Mouse (Mus musculus): ENCODE measurements around the gene St6galnac3. TPM values are rescaled to one million over a fixed set of nuclear protein-coding genes. Genes with fewer than 3 reads are reported as not detected.

St6galnac3 gene
- polyA plus RNA-seq, 1 experiment from 2014 or later = 26.6 TPM

DNA sequence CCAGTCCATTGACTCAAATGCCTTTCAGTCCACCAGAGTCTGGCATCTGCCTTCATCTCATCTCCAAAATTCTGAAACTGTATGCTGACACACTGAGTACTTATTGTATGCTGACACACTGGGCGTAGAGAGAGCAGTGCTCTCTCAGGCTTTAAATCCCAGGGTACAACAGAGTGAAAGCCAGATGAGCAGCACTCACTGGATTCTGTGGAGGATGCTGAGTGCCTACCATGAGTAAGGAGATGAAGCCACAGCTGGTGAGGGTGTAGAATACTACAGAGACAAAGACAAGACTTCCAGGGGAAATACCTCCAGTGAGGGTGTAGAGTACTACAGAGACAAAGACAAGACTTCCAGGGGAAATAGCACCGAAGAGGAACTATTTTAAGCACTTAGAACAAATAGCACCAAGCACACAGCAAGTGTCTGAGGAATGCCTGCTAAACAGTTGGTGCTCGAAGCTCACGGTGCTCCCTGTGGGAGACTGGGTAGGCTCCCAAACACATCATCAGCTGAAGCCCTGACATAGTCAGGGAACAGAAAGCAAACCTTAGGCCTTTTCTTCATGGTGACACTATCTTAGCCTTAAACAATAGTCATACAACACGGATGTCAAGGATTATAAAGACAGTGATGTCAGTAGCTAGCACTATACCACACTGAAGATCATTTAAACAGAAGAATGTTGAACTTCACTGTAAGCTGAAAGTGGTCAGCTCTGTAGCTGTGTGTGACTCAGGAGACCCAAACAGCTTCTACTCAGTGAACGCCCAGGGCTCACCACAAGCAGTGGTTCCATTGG is 370.6 kb downstream of the St6galnac3 start:
- H3K9ac ChIP-seq (replicated peaks; ENCODE audit: low read length) = no peak overlapping the region
- ATAC-seq (ENCODE audit: low FRiP score, low TSS enrichment) = no peak
- no peak for DNase-seq
- H3K4me1 ChIP-seq (ENCODE audit: control insufficient read depth, insufficient read depth, low read length) = peaks cover 8% of the 10 kb centered on the region
- H3K36me3 ChIP-seq (ENCODE audit: control insufficient read depth, insufficient read depth, low read length) = no peaks in the 10 kb centered on the region
- H3K9me3 ChIP-seq (ENCODE audit: control insufficient read depth, low read length) = no peaks in the 10 kb centered on the region
- H3K4me2 ChIP-seq (ENCODE audit: low read length) = no peak overlapping the region
- no peak overlapping the region for H3K27ac ChIP-seq (replicated peaks; ENCODE audit: low read depth, low read length)
- no peak overlapping the region for H3K4me3 ChIP-seq (replicated peaks; ENCODE audit: low read depth, low read length)
- no peaks in the 10 kb centered on the region for H3K27me3 ChIP-seq (ENCODE audit: control insufficient read depth, insufficient read depth, low read length)
- 88% methylated on average over 6 of the region's 6 CpGs for WGBS

DNA sequence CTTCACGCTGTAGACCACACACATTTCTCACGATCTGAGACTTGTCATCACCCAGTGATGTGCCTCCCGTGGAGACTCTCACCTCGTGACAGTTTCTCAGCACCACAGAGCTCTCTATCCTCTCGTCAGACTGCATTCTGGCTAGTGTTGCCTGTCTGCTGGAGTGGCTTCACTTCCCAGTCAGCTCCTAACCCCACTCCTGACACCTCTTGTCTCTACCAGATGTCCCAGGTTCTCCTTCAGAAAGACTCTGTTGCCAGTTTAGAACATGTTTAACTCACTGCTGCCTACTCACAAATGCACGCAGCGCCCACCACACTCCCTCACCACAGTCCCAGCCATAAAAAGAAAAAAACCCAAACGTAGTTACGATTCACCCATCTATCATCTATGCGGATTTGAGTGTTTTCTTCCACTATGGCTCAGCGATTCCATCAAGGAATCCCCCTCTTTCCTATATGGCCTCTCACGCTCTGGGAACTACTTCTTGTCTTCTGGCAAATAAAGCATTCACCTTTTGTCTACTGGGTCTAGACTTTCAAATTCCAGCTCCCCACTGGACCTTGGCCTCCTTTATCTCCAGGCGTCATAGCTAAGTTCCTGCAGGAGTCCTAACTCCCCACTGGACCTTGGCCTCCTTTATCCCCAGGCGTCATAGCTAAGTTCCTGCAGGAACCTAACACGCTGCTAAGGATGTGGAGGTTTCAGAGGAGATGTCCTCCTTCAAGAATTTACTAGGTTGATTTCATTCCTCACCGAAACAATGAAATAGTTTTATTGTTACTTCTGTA is 371.5 kb downstream of the St6galnac3 start:
- H3K9ac ChIP-seq (replicated peaks; ENCODE audit: low read length) = no peak overlapping the region
- no peak overlapping the region for H3K27ac ChIP-seq (replicated peaks; ENCODE audit: low read depth, low read length)
- H3K36me3 ChIP-seq (ENCODE audit: control insufficient read depth, insufficient read depth, low read length) = no peaks in the 10 kb centered on the region
- WGBS = 89% methylated on average over 16 of the region's 16 CpGs
- DNase-seq = no peak
- no peak for ATAC-seq (ENCODE audit: low FRiP score, low TSS enrichment)
- H3K4me2 ChIP-seq (ENCODE audit: low read length) = no peak overlapping the region
- H3K4me1 ChIP-seq (ENCODE audit: control insufficient read depth, insufficient read depth, low read length) = peaks cover 6% of the 10 kb centered on the region
- no peak overlapping the region for H3K4me3 ChIP-seq (replicated peaks; ENCODE audit: low read depth, low read length)
- no peaks in the 10 kb centered on the region for H3K27me3 ChIP-seq (ENCODE audit: control insufficient read depth, insufficient read depth, low read length)
- H3K9me3 ChIP-seq (ENCODE audit: control insufficient read depth, low read length) = no peaks in the 10 kb centered on the region

- ATAC-seq (ENCODE audit: low FRiP score, low TSS enrichment) (peak; percentile 80; the same call in 1 of the 2 replicates), DNase-seq (peak; percentile 66)
- H3K36me3 ChIP-seq (ENCODE audit: control insufficient read depth, insufficient read depth, low read length) = no peaks in the 10 kb centered on the region
- WGBS = 21% methylated on average over 10 of the region's 10 CpGs
- no peaks in the 10 kb centered on the region for H3K9me3 ChIP-seq (ENCODE audit: control insufficient read depth, low read length)
- no peak overlapping the region for H3K9ac ChIP-seq (replicated peaks; ENCODE audit: low read length)
- peaks cover 8% of the 10 kb centered on the region for H3K4me1 ChIP-seq (ENCODE audit: control insufficient read depth, insufficient read depth, low read length)
- H3K27ac ChIP-seq (replicated peaks; ENCODE audit: low read depth, low read length) = no peak overlapping the region
- H3K27me3 ChIP-seq (ENCODE audit: control insufficient read depth, insufficient read depth, low read length) = no peaks in the 10 kb centered on the region
- no peak overlapping the region for H3K4me2 ChIP-seq (ENCODE audit: low read length)
- no peak overlapping the region for H3K4me3 ChIP-seq (replicated peaks; ENCODE audit: low read depth, low read length)
These were observed 375.0 kb downstream of the St6galnac3 start for GRCm38 (mm10) chr3:153349981-153350380.

DNA sequence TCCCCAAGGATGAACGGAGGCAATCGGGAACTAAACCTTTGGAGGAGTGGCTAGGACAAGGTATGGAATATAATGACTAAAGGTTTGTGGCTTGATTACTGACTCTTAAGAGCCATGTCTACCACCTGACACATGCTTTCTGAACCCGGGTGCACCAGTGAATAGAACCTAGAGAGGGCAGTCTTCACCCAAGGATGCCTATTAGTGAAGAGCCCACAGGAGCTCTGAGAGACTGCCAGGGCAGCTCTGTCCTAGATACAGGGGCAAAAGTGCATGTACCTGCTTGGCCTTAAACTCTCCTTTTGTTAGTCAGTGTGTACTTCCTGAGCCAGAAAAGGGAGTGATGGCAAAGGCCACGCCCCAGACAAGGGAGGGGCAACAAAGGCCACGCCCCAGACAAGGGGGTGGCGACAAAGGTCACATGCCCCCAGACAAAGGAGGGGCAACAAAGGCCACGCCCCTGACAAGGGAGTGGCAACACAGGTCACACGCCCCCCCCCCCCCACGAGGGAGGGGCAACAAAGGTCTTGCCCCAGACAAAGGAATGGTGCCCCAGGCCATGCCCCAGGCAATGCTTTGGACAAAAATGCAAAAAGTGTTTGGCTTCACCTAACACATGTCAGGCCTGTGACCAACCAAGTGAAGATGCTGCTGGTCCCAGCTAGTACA is 376.0 kb downstream of the St6galnac3 start:
- Histone ChIP-seq H3K4me3 (replicated peaks; ENCODE audit: low read depth, low read length) (no peak overlapping the region), H3K9me3 (ENCODE audit: control insufficient read depth, low read length) (no peaks in the 10 kb centered on the region), H3K36me3 (ENCODE audit: control insufficient read depth, insufficient read depth, low read length) (no peaks in the 10 kb centered on the region), H3K4me2 (ENCODE audit: low read length) (no peak overlapping the region), H3K27ac (replicated peaks; ENCODE audit: low read depth, low read length) (no peak overlapping the region), H3K4me1 (ENCODE audit: control insufficient read depth, insufficient read depth, low read length) (peaks cover 8% of the 10 kb centered on the region), H3K9ac (replicated peaks; ENCODE audit: low read length) (no peak overlapping the region), H3K27me3 (ENCODE audit: control insufficient read depth, insufficient read depth, low read length) (no peaks in the 10 kb centered on the region)
- DNase-seq (no peak), ATAC-seq (ENCODE audit: low FRiP score, low TSS enrichment) (0 out of 2 replicates have a peak, but pooled peaks have one; percentile 18)
- WGBS = 93% methylated on average over 9 of the region's 9 CpGs

- Histone ChIP-seq H3K4me2 (ENCODE audit: low read length) (no peak overlapping the region), H3K9ac (replicated peaks; ENCODE audit: low read length) (no peak overlapping the region), H3K4me1 (ENCODE audit: control insufficient read depth, insufficient read depth, low read length) (peaks cover 5% of the 10 kb centered on the region), H3K4me3 (replicated peaks; ENCODE audit: low read depth, low read length) (no peak overlapping the region), H3K36me3 (ENCODE audit: control insufficient read depth, insufficient read depth, low read length) (no peaks in the 10 kb centered on the region), H3K27me3 (ENCODE audit: control insufficient read depth, insufficient read depth, low read length) (no peaks in the 10 kb centered on the region), H3K9me3 (ENCODE audit: control insufficient read depth, low read length) (no peaks in the 10 kb centered on the region), H3K27ac (replicated peaks; ENCODE audit: low read depth, low read length) (no peak overlapping the region)
- WGBS = 43% methylated on average over 5 of the region's 5 CpGs
- ATAC-seq (ENCODE audit: low FRiP score, low TSS enrichment) = no peak; the same call in 1 of the 2 replicates
- DNase-seq = peak; percentile 30
These were observed 380.0 kb downstream of the St6galnac3 start for GRCm38 (mm10) chr3:153344979-153345378.

GRCm38 (mm10) chr3:153339940-153340339 is 385.0 kb downstream of the St6galnac3 start:
- no peaks in the 10 kb centered on the region for H3K36me3 ChIP-seq (ENCODE audit: control insufficient read depth, insufficient read depth, low read length)
- no peak for ATAC-seq (ENCODE audit: low FRiP score, low TSS enrichment)
- 0 out of 2 replicates have a peak, but pooled peaks cover 3% of the 10 kb centered on the region for H3K4me1 ChIP-seq (ENCODE audit: control insufficient read depth, insufficient read depth, low read length)
- no peak overlapping the region for H3K9ac ChIP-seq (replicated peaks; ENCODE audit: low read length)
- DNase-seq = no peak
- no peak overlapping the region for H3K27ac ChIP-seq (replicated peaks; ENCODE audit: low read depth, low read length)
- 77% methylated on average over 2 of the region's 2 CpGs for WGBS
- H3K27me3 ChIP-seq (ENCODE audit: control insufficient read depth, insufficient read depth, low read length) = no peaks in the 10 kb centered on the region
- no peak overlapping the region for H3K4me2 ChIP-seq (ENCODE audit: low read length)
- H3K9me3 ChIP-seq (ENCODE audit: control insufficient read depth, low read length) = no peaks in the 10 kb centered on the region
- H3K4me3 ChIP-seq (replicated peaks; ENCODE audit: low read depth, low read length) = no peak overlapping the region

GRCm38 (mm10) chr3:153339091-153339490 is 385.9 kb downstream of the St6galnac3 start:
- ATAC-seq (ENCODE audit: low FRiP score, low TSS enrichment) = no peak
- Histone ChIP-seq H3K4me2 (ENCODE audit: low read length) (no peak overlapping the region), H3K27ac (replicated peaks; ENCODE audit: low read depth, low read length) (no peak overlapping the region), H3K27me3 (ENCODE audit: control insufficient read depth, insufficient read depth, low read length) (no peaks in the 10 kb centered on the region), H3K4me3 (replicated peaks; ENCODE audit: low read depth, low read length) (no peak overlapping the region), H3K36me3 (ENCODE audit: control insufficient read depth, insufficient read depth, low read length) (no peaks in the 10 kb centered on the region), H3K9me3 (ENCODE audit: control insufficient read depth, low read length) (no peaks in the 10 kb centered on the region), H3K4me1 (ENCODE audit: control insufficient read depth, insufficient read depth, low read length) (0 out of 2 replicates have a peak, but pooled peaks cover 3% of the 10 kb centered on the region), H3K9ac (replicated peaks; ENCODE audit: low read length) (no peak overlapping the region)
- WGBS = 73% methylated on average over 12 of the region's 12 CpGs
- DNase-seq = no peak

DNA sequence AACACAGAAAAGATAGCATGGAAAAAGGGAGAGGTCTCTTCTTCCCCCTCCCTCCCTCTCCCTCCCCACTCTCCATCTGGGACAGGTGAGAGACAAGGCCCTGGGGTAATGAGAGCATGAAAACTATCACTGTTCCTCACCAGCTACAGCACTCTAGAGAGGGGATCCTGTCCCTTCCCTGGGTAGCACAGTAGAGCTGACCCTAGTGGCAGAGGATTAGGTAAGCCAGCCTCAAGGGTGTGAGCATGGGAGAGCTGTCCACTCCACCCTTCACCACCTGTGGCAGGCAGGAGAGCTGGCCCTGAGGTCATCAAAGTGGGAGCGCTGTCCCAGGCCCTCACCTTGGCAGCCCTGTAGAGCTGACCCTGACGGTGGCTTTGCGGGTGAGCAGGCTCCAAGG is 387.2 kb downstream of the St6galnac3 start:
- Histone ChIP-seq H3K9ac (replicated peaks; ENCODE audit: low read length) (no peak overlapping the region), H3K9me3 (ENCODE audit: control insufficient read depth, low read length) (no peaks in the 10 kb centered on the region), H3K36me3 (ENCODE audit: control insufficient read depth, insufficient read depth, low read length) (no peaks in the 10 kb centered on the region), H3K4me1 (ENCODE audit: control insufficient read depth, insufficient read depth, low read length) (0 out of 2 replicates have a peak, but pooled peaks cover 3% of the 10 kb centered on the region), H3K27ac (replicated peaks; ENCODE audit: low read depth, low read length) (no peak overlapping the region), H3K4me3 (replicated peaks; ENCODE audit: low read depth, low read length) (no peak overlapping the region), H3K4me2 (ENCODE audit: low read length) (no peak overlapping the region), H3K27me3 (ENCODE audit: control insufficient read depth, insufficient read depth, low read length) (no peaks in the 10 kb centered on the region)
- 87% methylated on average over 3 of the region's 3 CpGs for WGBS
- DNase-seq (no peak), ATAC-seq (ENCODE audit: low FRiP score, low TSS enrichment) (no peak)

Data from midbrain, embryonic 14.5 days (tissue).